Mouse (Mus musculus) layer of hippocampus, adult 9-10 months (tissue): ENCODE data around the gene Adh1.

Experiments used
- DNase-seq: peaks from one replicate; pipeline ENCODE4 v3.0.0; 2022; ENCODE audit warnings: low spot score

Gene Adh1

DNA sequence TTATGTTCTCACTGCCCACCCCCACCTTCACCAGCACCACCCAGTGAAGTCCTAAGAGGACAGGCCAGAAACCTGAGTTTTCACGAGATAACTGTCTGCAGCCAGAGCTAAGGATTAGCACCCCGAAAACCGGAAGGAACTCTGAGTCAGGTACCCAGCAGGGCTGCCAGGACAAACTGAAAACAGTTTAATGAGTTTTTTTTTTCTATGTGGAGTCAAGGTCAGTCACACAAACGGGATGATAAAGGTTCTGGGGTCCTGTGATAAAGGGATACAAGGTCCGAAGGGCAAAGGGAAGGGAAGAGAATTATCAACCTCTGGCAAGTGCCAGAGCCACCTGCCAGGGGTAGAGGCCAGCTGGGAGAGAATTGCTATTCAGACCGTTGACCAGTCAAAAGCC, 19.4 kb upstream of the Adh1 start:
- no peak for DNase-seq

DNA sequence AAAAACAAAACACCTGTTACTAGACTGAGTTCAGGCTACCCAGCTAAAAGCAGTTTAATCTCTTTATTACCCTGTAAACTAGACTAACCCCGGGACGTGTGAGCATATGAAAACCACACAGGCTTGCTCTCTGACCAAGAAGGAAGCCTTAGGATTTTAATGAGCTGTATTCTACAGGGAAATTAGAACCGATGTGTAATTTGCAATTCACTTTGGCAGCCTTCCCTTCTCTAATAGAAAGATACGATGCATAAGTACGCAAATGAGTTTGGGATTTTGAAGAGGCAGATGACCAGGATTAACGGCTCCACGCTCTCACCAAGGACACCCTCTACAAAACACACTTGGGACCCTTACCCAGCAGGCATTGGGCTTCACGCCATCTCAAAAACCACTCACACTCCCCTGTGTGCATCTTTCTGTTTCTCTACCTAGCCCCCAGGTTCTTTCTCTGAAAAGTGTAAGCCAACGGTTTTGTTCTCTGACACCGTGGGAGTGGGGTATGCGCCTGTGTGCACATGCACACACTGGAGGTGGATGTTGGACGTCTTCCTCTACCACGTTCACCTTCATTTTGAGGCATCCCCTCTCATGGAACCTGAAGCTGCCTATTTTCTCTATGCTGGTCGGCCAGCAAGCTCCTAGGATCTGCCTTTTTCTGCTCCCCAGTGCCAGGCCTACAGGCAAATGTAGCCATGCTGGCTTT, 18.6 kb upstream of the Adh1 start:
- DNase-seq, result no peak

DNA sequence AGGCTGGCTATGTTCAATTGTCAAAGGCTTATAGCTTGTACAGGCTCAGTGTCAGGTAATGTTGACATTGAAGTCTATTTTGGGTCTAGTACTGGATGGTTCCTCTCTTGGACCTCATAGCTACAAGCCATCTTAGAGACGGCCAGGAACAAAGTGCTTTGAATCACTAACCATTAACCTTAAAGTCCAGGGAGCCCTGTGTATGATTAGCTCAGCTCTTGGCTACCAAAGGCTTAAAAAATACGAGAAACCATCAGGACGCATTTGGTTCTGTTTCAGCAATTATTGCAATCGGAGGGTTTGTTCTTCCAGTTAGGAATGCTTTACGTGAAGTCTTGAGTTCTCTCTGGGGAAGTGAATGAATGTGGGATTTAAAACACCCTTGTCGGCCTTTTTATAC, 17.9 kb upstream of the Adh1 start:
- no peak for DNase-seq

DNA sequence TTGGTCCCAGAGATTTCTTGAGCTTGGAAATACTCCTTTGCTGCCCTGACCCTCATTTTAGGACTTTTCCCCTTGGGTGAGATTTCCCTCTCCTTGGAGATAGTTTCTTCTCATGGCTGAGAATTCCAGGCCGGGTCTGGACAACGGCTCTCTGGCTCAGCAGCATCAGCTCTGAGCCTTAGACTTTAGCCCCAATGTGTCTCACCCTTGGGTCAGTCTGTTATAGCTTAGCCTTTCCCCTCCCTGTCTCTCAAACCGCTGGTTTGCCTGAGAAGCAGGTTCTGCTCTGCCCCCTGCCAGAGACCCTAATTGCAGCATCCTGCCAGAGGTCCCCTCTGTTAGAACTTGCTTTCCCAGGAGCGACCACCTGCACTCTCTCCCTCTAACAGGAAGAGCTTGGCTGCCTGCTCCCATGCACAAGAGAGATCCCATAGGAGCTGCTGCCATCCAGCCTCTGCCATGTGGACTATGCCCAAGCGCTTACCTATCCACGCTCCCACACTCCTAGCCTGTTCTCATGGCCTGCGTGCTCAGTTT, 16.4 kb upstream of the Adh1 start:
- no peak for DNase-seq

DNA sequence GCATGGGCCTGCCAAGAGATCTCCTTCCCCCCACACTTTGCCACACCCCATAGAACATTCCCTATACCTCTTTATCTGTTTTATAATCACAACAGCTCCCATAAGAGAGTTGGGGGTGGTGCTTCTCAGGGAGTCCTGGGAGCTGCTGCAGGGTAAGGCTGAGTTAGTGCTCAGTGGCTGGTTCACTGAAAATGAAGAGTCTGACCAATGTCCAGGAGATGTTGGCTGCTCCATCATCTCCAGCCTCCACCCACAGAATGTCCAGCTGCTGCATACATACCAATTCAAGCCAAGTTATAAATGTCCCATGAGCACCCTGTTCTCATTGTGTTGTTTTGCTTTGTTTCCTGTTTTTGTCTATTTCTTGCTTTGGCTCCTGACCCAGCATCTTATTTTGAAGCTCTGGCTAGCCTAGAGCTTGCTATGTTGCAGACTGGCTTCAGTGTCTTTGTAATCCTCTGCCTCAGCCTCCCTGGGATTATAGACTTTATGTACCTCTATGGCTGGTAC, 14.2 kb upstream of the Adh1 start:
- DNase-seq, result no peak

DNA sequence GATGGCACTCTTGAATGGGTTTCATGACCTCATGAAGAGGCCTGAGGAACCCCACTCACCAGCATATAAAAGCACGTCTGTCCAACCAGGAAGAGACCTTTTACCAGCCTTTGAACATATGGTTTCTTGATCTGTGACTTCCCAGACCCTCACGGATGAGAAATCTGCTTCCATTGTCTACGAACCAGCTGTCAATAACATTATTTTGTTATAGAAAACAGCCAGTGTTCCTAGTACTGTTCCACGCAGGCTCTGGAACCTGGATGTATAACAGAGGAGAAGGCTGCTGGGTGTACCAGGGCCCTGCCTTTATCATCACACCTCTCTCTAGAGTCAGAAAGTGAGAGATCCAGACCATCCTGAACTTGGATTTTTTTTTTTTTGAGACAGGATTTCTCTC, 13.6 kb upstream of the Adh1 start:
- DNase-seq, result no peak

DNA sequence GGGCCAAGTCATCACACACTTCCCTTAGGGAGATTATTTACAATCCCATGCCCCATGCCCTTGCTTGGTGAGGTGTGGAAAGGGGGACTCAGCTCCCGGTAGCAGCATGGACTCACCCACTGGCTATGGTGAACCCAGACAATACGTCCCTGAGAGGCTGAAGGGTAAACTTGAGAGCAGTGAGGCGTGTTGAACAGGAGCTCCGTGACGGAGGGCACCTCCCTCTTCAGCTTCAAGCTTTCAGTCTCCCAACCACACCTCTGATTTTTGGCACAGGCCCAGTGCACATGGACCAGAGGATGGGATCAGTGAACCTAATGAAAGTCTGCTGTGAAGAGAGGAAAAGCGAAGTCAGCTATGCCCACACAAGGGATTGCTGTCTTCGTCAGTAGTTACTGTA, 12.8 kb upstream of the Adh1 start:
- no peak for DNase-seq

DNA sequence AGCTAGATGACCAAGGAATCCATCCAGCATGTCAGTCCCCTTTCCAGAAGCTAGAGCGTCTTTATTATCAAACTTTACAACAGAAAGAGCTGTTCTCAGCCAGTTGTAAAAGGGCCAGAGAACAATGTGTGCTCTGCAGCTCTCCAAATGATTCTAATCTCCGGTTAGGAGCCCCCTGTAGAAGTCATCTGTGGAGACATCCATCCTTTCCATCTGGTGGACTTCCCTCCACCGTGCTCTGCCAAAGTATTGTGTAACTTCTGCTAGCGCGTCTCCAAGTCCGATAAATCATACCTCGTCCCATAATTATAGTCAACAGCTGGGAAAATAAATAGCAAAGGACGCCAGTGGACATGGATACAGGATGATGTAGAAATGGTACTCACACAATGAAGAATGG, 12.0 kb upstream of the Adh1 start:
- no peak for DNase-seq

DNA sequence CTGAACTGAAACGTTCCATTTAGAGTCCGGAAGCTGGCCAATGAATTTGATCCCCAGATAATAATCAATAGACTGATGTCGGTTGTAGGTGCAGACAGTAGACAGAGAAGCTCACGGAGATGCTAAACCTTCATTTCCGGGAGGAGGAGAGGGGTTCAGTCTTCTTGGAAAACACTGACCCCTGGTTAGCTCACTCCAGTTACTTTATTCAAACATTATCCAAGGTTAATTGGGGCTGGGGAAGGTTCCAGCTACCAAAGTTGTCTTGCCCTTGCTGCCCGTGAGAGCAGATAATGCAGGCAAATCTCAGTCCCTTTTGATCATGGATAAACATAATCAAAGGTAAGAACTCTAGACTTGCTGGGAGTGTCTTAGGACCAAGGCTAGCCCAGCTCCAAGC, 9.6 kb upstream of the Adh1 start:
- no peak for DNase-seq

DNA sequence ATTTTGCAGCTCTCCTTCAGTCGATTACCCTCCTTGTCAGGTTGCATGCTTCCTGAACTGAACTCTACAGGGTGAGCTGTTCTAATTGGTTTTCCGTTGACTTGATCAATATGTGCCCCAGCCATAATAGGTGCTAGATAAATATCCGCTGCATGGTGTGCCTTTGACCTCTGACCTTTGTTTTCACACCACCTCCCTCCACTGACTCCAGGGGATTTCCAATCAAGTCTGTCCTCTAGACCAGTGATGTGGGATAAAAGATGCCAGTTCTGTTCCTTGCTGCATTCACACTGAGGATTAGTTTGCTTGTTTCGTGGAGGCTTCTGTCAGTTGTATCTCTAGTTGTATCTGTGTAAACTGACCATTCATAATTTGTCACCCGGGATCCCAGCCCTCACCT, 6.6 kb upstream of the Adh1 start:
- no peak for DNase-seq

DNA sequence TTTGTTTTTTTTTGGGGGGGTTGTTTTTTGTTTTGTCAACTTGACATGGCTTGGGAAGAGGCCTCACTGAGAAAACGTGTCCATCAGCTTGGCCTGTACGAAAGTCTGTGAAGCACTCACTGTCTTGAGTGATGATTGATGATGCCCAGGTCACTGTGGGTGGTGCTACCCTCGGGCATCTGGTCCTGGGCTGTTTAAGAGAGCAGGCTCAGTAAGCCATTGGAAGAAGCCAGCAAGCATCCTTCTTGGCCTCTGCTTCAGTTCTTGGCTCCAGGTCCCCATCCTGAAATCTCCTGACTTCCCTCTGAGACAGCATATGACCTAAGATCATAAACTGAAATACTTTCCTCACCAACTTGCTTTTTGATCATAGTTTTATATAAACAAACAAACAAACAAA, 5.4 kb upstream of the Adh1 start:
- no peak for DNase-seq

DNA sequence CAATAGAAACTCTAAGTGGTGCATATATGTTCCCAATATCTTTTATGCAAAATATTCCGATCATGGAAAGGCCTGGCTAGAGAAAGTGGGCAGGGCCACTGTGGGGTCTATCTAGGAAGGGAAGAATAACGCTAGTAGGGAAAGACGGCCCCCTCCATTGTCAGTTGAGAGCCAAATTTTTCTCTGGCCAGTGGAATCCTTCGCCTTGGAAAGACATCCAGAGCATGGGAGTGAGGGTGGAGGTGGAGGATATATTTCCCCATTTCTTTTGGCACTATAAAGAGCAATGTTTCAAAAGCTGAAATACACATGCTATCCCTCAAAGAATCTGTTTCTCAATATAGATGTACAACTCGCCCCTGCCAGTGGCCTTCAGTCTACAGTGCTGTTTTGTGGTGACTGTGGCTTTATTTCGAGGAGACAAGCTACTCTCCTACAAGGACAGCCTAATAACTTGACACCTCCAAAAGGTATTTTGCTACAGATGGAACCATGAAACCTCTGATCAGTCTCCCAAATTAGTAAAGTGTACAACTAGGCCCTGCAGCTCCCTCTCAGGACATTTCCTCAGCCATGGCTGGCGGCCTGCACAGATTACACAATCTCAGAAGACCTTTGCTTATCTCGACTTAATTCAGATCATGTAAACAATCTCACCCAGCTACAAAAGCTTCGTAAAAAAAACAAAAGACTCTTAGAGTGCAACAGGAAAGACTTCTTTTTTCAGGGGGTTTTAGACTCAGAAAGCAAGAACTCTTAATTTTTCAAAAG, 4.8 kb upstream of the Adh1 start:
- no peak for DNase-seq

DNA sequence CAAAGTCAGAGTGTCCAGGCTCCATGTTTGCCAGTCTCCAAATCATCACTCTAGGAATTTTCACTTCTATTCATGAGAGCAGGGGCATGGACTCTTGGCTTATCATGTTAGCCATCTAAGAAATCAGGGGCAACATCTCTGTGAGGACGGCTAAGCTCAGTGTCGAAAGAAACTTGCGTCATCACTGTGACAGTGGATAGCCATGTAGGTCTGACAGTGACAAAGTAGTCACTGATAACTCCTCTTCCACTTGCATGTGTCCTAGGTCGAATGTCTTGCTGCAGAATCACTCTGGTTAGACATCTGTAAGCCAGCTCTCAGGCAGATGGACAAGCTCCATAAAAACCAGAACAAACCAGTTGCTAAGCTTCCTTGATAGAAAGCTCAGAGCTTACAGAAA, 1.8 kb downstream of the Adh1 start:
- DNase-seq, result no peak

DNA sequence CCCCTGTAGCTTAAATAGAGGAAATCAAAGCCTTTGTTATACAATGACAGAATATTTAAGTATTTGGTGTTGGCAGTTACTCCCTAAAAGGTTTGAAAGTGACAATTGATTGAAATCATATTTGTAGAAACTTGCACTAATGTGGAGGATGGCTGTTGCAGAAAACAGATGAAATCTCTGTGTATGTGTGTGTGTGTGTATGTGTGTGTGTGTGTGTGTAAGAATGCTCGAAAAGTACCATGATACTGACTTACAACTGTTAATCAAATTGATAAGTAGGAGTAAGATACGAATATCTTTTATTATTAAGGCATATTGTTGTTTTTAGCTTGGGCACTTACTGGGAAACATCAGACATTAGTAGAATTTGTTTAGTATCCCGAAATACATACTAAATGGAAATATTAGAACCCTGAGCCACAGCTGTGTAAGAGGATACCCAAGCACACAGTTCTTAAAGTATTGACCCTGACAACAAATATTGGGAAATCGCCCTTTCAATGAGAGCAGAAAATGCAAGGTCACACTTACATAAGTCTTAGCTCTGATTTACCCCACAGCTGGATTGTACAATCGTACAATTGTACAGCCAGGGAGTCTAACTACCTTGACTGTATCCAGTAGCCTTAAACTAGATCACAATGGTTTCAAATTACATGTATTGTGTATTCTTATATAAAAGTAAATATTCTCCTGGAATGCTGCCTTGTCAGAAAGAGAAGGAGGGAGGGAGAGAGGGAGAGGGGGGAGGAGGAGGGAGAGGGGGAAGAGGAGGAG, 2.6 kb downstream of the Adh1 start:
- no peak for DNase-seq

DNA sequence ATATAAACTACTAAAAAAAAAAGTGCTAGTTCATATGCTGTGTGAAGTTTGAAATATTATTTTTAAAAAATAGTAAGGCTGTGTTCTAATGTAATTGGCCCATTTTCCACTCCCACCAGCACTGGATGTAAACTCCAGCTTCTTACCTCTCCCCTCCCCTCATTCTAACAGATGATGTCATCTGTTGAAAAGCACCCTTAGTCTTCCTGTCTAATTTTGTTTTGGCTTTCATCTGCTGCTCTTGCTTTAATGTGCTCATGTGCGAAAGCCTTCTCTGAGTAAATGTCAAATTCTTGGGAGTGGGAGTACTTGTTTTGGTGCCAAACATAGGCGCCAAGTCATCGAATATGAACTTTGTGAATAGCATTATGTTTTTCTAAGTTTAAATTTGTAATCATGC, 3.9 kb downstream of the Adh1 start:
- no peak for DNase-seq

DNA sequence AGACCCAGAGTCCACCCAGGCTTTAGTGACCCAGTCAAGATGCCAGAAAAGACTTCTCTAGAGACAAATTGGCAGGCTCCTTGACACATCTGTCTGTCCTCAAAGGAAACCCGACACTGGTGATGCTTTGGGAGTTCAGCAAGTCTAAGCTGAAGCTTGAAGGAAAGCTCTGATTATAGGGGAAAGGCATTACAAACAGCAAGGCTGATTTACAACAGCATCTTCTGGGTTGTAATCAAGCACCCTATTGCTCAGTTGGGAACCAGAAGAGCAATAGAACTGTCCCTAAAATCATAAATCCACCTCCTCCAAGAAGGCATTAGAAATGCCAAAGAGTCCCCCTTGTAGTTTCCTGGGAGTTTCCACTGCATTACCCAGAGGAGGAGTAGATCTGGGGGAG, 9.7 kb downstream of the Adh1 start:
- no peak for DNase-seq

DNA sequence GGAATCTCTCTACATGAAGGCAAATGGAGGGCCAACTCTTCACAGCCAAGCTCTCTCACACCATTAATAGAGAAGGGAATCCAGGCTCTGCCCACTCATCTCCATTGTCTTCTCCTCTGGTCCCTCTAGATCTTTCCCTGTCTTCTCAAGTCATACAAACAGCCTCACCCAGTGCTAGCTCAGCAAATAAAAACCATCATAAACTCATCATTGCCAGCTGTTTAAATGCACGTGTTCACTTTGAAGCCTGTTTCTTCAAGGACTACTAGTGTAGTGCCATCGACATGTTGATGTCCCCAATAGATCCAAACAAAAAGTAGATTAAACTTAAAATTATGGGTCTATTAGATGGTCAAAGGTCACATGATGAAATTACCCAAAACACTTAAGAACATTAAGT, 10.5 kb downstream of the Adh1 start:
- no peak for DNase-seq

DNA sequence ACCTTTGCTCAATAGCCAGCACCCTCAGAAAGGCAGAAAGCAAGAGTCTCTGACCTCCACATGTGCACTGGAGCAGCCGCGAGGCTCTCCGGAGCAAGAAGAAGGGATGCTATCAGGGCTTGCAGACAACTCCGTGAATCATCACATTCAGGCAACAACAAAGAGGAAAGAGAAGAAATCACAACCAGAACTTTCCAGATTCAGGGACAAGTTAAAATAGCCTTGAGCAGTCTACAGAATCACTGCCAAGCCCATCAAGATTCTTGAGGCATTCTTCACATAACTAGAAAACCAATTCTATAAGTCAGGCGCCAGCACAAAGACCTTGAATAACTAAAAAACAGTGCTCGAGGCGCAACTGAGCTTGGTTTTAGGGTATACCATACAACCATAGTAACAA, 12.3 kb downstream of the Adh1 start:
- no peak for DNase-seq

DNA sequence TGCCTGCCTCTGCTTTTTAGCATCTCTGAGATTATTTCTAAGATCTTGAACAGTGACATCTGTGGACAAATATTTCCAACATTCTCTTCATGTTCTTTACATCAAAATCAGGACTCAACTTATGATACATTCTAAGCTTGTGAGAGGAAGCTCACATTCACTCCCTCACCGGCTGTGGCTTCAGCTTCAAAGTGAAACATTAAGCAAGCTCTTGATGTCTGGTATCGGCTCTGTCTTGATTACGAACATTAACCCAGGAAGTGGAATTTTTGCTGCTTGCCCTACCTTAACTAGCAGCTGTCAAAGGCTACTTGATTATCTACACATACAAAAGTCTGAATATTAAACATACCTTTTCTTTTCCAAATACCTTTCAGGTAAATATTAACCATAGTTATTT, 14.3 kb downstream of the Adh1 start:
- no peak for DNase-seq

DNA sequence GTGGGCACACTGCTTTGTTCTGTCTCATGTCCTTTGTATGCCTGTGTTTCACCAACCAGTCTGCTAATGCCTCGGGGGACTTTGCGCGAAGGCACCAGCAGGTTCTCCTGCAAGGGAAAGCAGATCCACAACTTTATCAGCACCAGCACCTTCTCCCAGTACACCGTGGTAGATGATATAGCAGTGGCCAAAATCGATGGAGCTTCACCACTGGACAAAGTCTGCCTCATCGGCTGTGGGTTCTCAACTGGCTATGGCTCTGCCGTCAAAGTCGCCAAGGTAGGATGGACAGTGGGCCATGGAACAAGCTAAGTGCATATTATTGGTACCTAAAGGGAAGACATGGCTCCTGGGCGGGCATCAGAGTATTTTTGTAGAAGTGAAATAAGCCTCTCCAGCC, 21.8 kb downstream of the Adh1 start:
- DNase-seq, result no peak

DNA sequence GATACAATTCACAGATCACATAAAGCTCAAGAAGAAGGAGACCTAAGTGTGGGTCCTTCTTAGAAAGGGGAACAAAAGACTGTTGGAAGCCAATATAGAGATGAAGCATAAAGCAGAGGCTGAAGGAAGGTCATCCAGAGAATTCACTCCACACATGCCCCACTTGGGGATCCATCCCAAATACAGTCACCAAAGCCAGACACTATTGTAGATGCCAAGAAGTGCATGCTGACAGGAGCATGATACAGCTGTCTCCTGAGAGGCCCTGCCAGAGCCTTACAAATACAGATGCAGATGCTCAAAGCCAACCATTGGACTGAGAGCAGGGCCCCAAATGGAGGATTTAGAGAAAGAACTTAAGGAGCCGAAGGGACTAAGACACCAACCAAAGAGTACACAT, 23.0 kb downstream of the Adh1 start:
- DNase-seq, result no peak

DNA sequence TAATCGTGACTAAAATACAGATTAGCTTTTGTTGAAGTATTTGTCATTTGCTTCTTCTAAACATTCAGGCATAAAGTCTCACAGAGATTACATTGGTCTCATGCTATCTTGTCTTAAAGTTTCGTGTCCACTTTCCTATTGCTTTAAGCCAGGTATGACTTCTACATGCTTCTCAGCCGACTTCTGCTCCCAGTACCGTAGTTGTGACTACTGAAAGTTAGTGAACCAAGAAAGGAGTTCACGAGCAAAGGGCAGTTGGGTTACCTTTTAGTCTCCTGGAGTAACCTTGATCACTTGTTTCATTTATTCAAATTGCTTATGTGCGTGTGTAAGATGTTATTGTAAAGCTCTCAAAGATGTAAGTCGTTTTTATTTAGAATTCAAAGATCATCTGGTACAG, 25.2 kb downstream of the Adh1 start:
- no peak for DNase-seq

DNA sequence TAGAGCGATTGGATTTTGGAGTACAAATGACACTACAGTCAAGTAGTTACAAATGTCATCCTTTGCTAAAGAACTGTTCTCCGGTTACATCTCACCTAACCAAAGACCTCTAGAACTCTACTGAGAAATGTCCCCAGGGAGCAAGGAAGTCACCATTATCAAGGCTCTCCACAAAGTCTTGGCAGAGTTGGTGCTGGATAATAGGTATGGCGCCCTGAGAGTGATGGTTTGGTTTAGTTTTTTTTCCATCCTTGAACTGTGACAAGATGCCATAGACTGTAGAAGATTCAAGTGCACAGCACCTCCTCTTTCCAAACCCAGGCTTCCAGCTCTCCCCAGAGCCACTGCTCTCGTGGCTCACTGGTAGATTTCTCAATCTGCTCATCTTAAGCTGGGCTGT, 26.9 kb downstream of the Adh1 start:
- DNase-seq, result no peak
